Comparison of ENCODE assay signal across 8 mouse cellular contexts in the genomic region with DNA sequence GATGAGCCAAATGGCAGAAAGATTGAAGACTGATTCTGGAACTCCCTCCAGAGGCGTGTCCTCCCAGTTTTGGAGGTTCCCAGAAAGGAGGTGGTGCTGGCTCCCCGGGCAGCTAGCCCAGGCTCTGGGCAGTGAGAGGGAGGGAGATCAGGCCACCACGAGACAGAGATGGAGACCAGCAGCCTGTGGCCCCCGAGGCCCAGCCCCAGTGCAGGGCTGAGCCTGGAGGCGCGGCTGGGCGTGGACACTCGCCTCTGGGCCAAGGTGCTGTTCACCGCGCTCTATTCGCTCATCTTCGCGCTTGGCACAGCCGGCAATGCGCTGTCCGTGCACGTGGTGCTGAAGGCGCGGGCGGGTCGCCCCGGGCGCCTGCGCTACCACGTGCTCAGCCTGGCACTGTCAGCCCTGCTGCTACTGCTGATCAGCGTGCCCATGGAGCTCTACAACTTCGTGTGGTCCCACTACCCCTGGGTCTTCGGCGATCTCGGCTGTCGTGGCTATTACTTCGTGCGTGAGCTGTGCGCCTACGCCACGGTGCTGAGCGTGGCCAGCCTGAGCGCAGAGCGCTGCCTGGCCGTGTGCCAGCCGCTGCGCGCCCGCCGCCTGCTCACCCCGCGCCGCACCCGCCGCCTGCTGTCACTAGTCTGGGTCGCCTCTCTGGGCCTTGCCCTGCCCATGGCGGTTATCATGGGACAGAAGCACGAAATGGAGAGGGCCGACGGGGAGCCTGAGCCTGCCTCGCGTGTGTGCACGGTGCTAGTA. TPM values are rescaled to one million over a fixed set of nuclear protein-coding genes. Genes with fewer than 3 reads are reported as not detected.
DNase-seq lines count a peak whose midpoint lies in the region; ATAC-seq and TF ChIP-seq lines count a peak whose summit lies in the region.

A gene (plus strand): TSS at position 51 of the 762 bp plus-strand sequence.

- TF ChIP-seq EP300 in CH12.LX (IDR thresholded peaks at IDR 0.05; ENCODE audit: low read length), result no peak

- no peak within 1 kb of the TSS for H3K4me3 ChIP-seq in CH12.LX (replicated peaks in 1 of 3; ENCODE audit: low read depth in 2 of 3, low read length in 2 of 3, poor library complexity in 1 of 3)
- H3K4me3 ChIP-seq in forebrain, postnatal 0 days (ENCODE audit: low read depth, low read length), result peak within 1 kb of the TSS; percentile 40
- no peak within 1 kb of the TSS; the same call in 1 of the 2 replicates for H3K4me3 ChIP-seq in liver, embryonic 16.5 days (ENCODE audit: low read depth, low read length)
- H3K4me3 ChIP-seq in olfactory bulb, adult 2 months (ENCODE audit: insufficient read depth, low read depth, low read length), result peak within 1 kb of the TSS; percentile 36

- 0 out of 2 replicates have a peak within 1 kb of the TSS, but pooled peaks have one; percentile 9 for H3K27ac ChIP-seq in CH12.LX (ENCODE audit: insufficient read depth, low read depth)
- no peak within 1 kb of the TSS for H3K27ac ChIP-seq in forebrain, postnatal 0 days (ENCODE audit: low read depth, low read length)
- H3K27ac ChIP-seq in liver, embryonic 16.5 days (ENCODE audit: low read length), result no peak within 1 kb of the TSS
- no peak within 1 kb of the TSS for H3K27ac ChIP-seq in olfactory bulb, adult 2 months (ENCODE audit: insufficient read depth, low read depth, low read length)

- WGBS in forebrain, postnatal 0 days, result 6% methylated on average over 53 of the region's 58 CpGs
- WGBS in liver, embryonic 16.5 days (ENCODE audit: insufficient replicate concordance), result 7% methylated on average over 58 of the region's 58 CpGs
- WGBS in olfactory bulb, adult 2 months, result 4% methylated on average over 58 of the region's 58 CpGs

- no peak for TF ChIP-seq POLR2A in CH12.LX (IDR thresholded peaks at IDR 0.05; ENCODE audit: low read depth, low read length)
- no peak for TF ChIP-seq POLR2A in olfactory bulb, adult 2 months (IDR thresholded peaks at IDR 0.05; ENCODE audit: insufficient read depth, low read depth, low read length)

- DNase-seq in CH12.LX (ENCODE audit: extremely low read depth), result no peak
- DNase-seq in cerebellum, adult 11 months, result peak; percentile 12
- DNase-seq in forebrain, postnatal 0 days, result peak; percentile 77
- DNase-seq in heart, postnatal 25 days (ENCODE audit: low spot score), result peak; percentile 42
- DNase-seq in kidney, postnatal 4 days, result peak; percentile 88 to 90
- DNase-seq in thymus, postnatal 36 days, result peak; percentile 37 to 44

- dilution Hi-C loops in CH12.LX (cut with MboI; ENCODE audit: extremely low pct_ligation_motif_present, extremely low pct_unique_long_range_greater_than_20kb, low sequenced_read_pairs), result no loop called here

- no peaks in the 10 kb centered on the region for H3K79me2 ChIP-seq in CH12.LX (replicated peaks; ENCODE audit: control insufficient read depth, extremely low read depth, insufficient read depth, poor library complexity, severe bottlenecking)

- peaks cover 3% of the 10 kb centered on the region for H3K9me3 ChIP-seq in CH12.LX (replicated peaks; ENCODE audit: low read length)
- H3K9me3 ChIP-seq in forebrain, postnatal 0 days (ENCODE audit: low read length), result no peaks in the 10 kb centered on the region
- H3K9me3 ChIP-seq in liver, embryonic 16.5 days (replicated peaks; ENCODE audit: control insufficient read depth, low read length), result no peaks in the 10 kb centered on the region

- intact Hi-C loops in heart, postnatal 25 days (cut with DNase I), result no loop called here

- in situ Hi-C loops in CH12.LX (cut with MboI; ENCODE audit: low pct_ligation_motif_present, low pct_unique_long_range_greater_than_20kb, low sequenced_read_pairs), result no loop called here

- TF ChIP-seq RAD21 in CH12.LX (IDR thresholded peaks at IDR 0.05; ENCODE audit: low read depth, low read length), result no peak

- H3K36me3 ChIP-seq in CH12.LX (replicated peaks in 1 of 2; ENCODE audit: control insufficient read depth in 1 of 2, insufficient read depth in 1 of 2, low read length in 1 of 2), result no peaks in the 10 kb centered on the region
- no peaks in the 10 kb centered on the region for H3K36me3 ChIP-seq in forebrain, postnatal 0 days (ENCODE audit: insufficient read depth)
- H3K36me3 ChIP-seq in liver, embryonic 16.5 days (ENCODE audit: control insufficient read depth, insufficient read depth), result no peaks in the 10 kb centered on the region

- no peak within 1 kb of the TSS for H3K4me2 ChIP-seq in CH12.LX (ENCODE audit: insufficient read depth, low read depth, poor library complexity, severe bottlenecking)
- peak within 1 kb of the TSS; percentile 87 for H3K4me2 ChIP-seq in forebrain, postnatal 0 days (ENCODE audit: low read depth)
- 0 out of 2 replicates have a peak within 1 kb of the TSS, but pooled peaks have one; percentile 5 for H3K4me2 ChIP-seq in liver, embryonic 16.5 days (ENCODE audit: low read depth, low read length)

- no peak within 1 kb of the TSS for H3K9ac ChIP-seq in CH12.LX (ENCODE audit: insufficient read depth, low read depth)
- peak within 1 kb of the TSS; percentile 39 for H3K9ac ChIP-seq in forebrain, postnatal 0 days
- H3K9ac ChIP-seq in liver, embryonic 16.5 days (ENCODE audit: low read depth, low read length), result no peak within 1 kb of the TSS

- ATAC-seq in forebrain, postnatal 0 days, result peak; percentile 93
- ATAC-seq in liver, embryonic 16.5 days (ENCODE audit: low read depth), result no peak

- TF ChIP-seq CTCF in CH12.LX (conservative IDR thresholded peaks at IDR 0.05 in 1 of 2, IDR thresholded peaks at IDR 0.05 in 1 of 2; ENCODE audit: low read depth in 2 of 2, low read length in 2 of 2), result no peak
- TF ChIP-seq CTCF in forebrain, postnatal 0 days (IDR thresholded peaks at IDR 0.05; ENCODE audit: low read depth), result no peak
- no peak for TF ChIP-seq CTCF in olfactory bulb, adult 2 months (IDR thresholded peaks at IDR 0.05; ENCODE audit: insufficient read depth, low read depth, low read length)

- peaks cover 26% of the 10 kb centered on the region for H3K27me3 ChIP-seq in CH12.LX (replicated peaks)
- H3K27me3 ChIP-seq in forebrain, postnatal 0 days (ENCODE audit: insufficient read depth, low read length), result peaks cover 18% of the 10 kb centered on the region
- H3K27me3 ChIP-seq in liver, embryonic 16.5 days (ENCODE audit: control insufficient read depth, insufficient read depth, low read depth, low read length), result peaks cover 16% of the 10 kb centered on the region

- H3K4me1 ChIP-seq in CH12.LX (ENCODE audit: control insufficient read depth in 1 of 2, insufficient read depth in 2 of 2), result no peaks in the 10 kb centered on the region
- H3K4me1 ChIP-seq in forebrain, postnatal 0 days (ENCODE audit: insufficient read depth), result peaks cover 10% of the 10 kb centered on the region; the same call in 1 of the 2 replicates
- H3K4me1 ChIP-seq in liver, embryonic 16.5 days (ENCODE audit: control insufficient read depth, low read depth, low read length), result no peaks in the 10 kb centered on the region
- H3K4me1 ChIP-seq in olfactory bulb, adult 2 months (ENCODE audit: control insufficient read depth, insufficient read depth, low read length), result peaks cover 8% of the 10 kb centered on the region

TF ChIP-seq in CH12.LX, 34 proteins besides CTCF, POLR2A, EP300 and RAD21:
- TF ChIP-seq ZNF384 (IDR thresholded peaks at IDR 0.05; ENCODE audit: low read depth, low read length) (no peak), MXI1 (IDR thresholded peaks at IDR 0.05; ENCODE audit: low read depth, low read length) (no peak), NRF1 (IDR thresholded peaks at IDR 0.05; ENCODE audit: low read depth, low read length) (no peak), UBTF (IDR thresholded peaks at IDR 0.05; ENCODE audit: low read depth, low read length) (no peak), GABPA (IDR thresholded peaks at IDR 0.05; ENCODE audit: insufficient replicate concordance, low read depth, low read length) (no peak), ZC3H11A (IDR thresholded peaks at IDR 0.05; ENCODE audit: low read depth, low read length) (no peak), CHD1 (IDR thresholded peaks at IDR 0.05; ENCODE audit: low read depth, low read length) (no peak), USF2 (conservative IDR thresholded peaks at IDR 0.05; ENCODE audit: low read depth, low read length) (no peak), MEF2A (IDR thresholded peaks at IDR 0.05; ENCODE audit: borderline replicate concordance, low read depth, low read length) (no peak), MAZ (IDR thresholded peaks at IDR 0.05; ENCODE audit: low read depth, low read length) (no peak), MAX (IDR thresholded peaks at IDR 0.05; ENCODE audit: low read length) (no peak), ELF1 (IDR thresholded peaks at IDR 0.05; ENCODE audit: low read depth, low read length) (no peak), MAFK (IDR thresholded peaks at IDR 0.05; ENCODE audit: insufficient replicate concordance, low read length) (no peak), CHD2 (IDR thresholded peaks at IDR 0.05; ENCODE audit: low read length) (no peak)

RNA-seq across cellular contexts. Expression of the gene that starts here (rescaled TPM):
- not detected in 2 replicates for total RNA-seq in CH12.LX (2012; rRNA removed)
- total RNA-seq in CH12.LX (2014; rRNA removed), result not detected in 2 replicates
- polyA plus RNA-seq in CH12.LX (2012; ENCODE audit: insufficient read length, low read depth), result not detected in 2 replicates
- 4.5 and 7.1 TPM in 2 replicates for total RNA-seq in forebrain, postnatal 0 days (2014; rRNA removed)
- 4.9 and 8.7 TPM in 2 replicates for polyA plus RNA-seq in forebrain, postnatal 0 days (2015; fragmentation: Nextera tagmentation; extraction: Ambion mirVana)
- total RNA-seq in heart, postnatal 25 days (2021), result 1 to 10 TPM; 7.5 to 9.9 TPM
- not detected in 2 replicates for polyA plus RNA-seq in liver, embryonic 16.5 days (2015; fragmentation: Nextera tagmentation; extraction: Ambion mirVana)
- polyA plus RNA-seq in olfactory bulb, adult 2 months (2012; ENCODE audit: insufficient read depth, insufficient read length, low replicate concordance, missing spikeins), result not detected in 2 replicates

Comparison
In these comparisons a context has a peak if more than half of its experiments do, and no peak if none do; other contexts are left out.
1. H3K4me3 ChIP-seq: peak in forebrain, postnatal 0 days (single experiment) and olfactory bulb, adult 2 months (single experiment); none in CH12.LX (0 of 3) and liver, embryonic 16.5 days (single experiment).